Mouse (Mus musculus) kidney, adult 2 months (tissue): ENCODE results near the gene Hopx. TPM values are rescaled to one million over a fixed set of nuclear protein-coding genes. Genes with fewer than 3 reads are reported as not detected.

Source experiments
- DNase-seq: peaks from one replicate; pipeline ENCODE4 v3.0.0; 2021
- H3K27ac ChIP-seq: fragments of 200-500 bp; 2 replicates; pipeline ENCODE4 v1.5.1; 2012; ENCODE audit warnings: low read depth, low read length, control low read depth, inconsistent platforms; ENCODE audit not compliant: insufficient read depth
- H3K27me3 ChIP-seq: fragments of 200-500 bp; replicated peaks from 2 replicates; pipeline ENCODE4 v1.6.1; 2012; ENCODE audit warnings: mild to moderate bottlenecking, moderate library complexity, low read length, inconsistent platforms; ENCODE audit not compliant: control insufficient read depth, insufficient read depth
- H3K36me3 ChIP-seq: fragments of 200-500 bp; 2 replicates; pipeline ENCODE4 v1.6.1; 2012; ENCODE audit warnings: mild to moderate bottlenecking, moderate library complexity, low read length, inconsistent platforms; ENCODE audit not compliant: control insufficient read depth, insufficient read depth
- H3K4me1 ChIP-seq: fragments of 200-500 bp; 2 replicates; pipeline ENCODE4 v1.6.1; 2011; ENCODE audit warnings: low read length; ENCODE audit not compliant: control insufficient read depth, insufficient read depth
- H3K4me3 ChIP-seq: fragments of 200-500 bp; 2 replicates; pipeline ENCODE4 v1.5.1; 2011; ENCODE audit warnings: mild to moderate bottlenecking, low read depth, low read length, control low read depth; ENCODE audit not compliant: insufficient read depth
- CTCF ChIP-seq: fragments of 200-500 bp; conservative IDR thresholded peaks from 2 replicates; pipeline ENCODE4 v1.5.1; 2011; ENCODE audit warnings: low read depth, mild to moderate bottlenecking, control low read depth, low read length, moderate library complexity, mixed read lengths; ENCODE audit not compliant: insufficient read depth, insufficient read length
- POLR2A ChIP-seq: fragments of 200-500 bp; IDR thresholded peaks from one replicate; pipeline ENCODE4 v1.6.1; 2011; ENCODE audit warnings: low read depth, low read length, control low read depth
- WGBS: fragments of 180-500 bp; shearing (Covaris S2); methylation state at CpG from one replicate; pipeline ENCODE4 v1.1.7; 2018; 5-methylcytosine and 5-hydroxymethylcytosine counted together
- polyA plus RNA-seq: library from polyadenylated mRNA; depleted of rRNA; stranded (reverse); fragments of >200 nt; gene quantifications from 2 replicates; pipeline ENCODE4 v1.2.3, GENCODE M21; 2012; rRNA removed

The Hopx gene
- 14.2 and 18.4 TPM in 2 replicates for polyA plus RNA-seq

- H3K4me1 ChIP-seq = no peaks in the 10 kb centered on the region
- no peak within 1 kb of the TSS for H3K4me3 ChIP-seq
- 45% methylated on average over 33 of the region's 33 CpGs for whole genome bisulfite sequencing
- no peaks in the 10 kb centered on the region for H3K27me3 ChIP-seq
- no peaks in the 10 kb centered on the region for H3K36me3 ChIP-seq
- TF ChIP-seq CTCF (no peak), POLR2A (no peak)
- DNase-seq = peak; percentile 91
- H3K27ac ChIP-seq = no peak within 1 kb of the TSS
These were observed at the start of gene Hopx for GRCm38 (mm10) chr5:77114817-77115731. TSS of gene Hopx (minus strand) at chr5:77115121.

- no peaks in the 10 kb centered on the region for H3K4me1 ChIP-seq
- no peak overlapping the region for H3K27ac ChIP-seq
- TF ChIP-seq CTCF (no peak), POLR2A (no peak)
- DNase-seq = no peak
- H3K4me3 ChIP-seq = no peak overlapping the region
- no peaks in the 10 kb centered on the region for H3K36me3 ChIP-seq
- H3K27me3 ChIP-seq = no peaks in the 10 kb centered on the region
- 84% methylated on average over 7 of the region's 7 CpGs for whole genome bisulfite sequencing
These were observed 48.7 kb upstream of the Hopx start for GRCm38 (mm10) chr5:77163597-77163996.

- H3K4me3 ChIP-seq = no peak overlapping the region
- H3K27ac ChIP-seq = no peak overlapping the region
- TF ChIP-seq CTCF = no peak
- no peak for TF ChIP-seq POLR2A
- H3K36me3 ChIP-seq = no peaks in the 10 kb centered on the region
- no peak for DNase-seq
- no peaks in the 10 kb centered on the region for H3K4me1 ChIP-seq
- H3K27me3 ChIP-seq = no peaks in the 10 kb centered on the region
- WGBS = 96% methylated on average over 3 of the region's 3 CpGs
These were observed 47.6 kb upstream of the Hopx start for GRCm38 (mm10) chr5:77162566-77162965.

- WGBS = 32% methylated on average over 14 of the region's 14 CpGs
These were observed 43.0 kb upstream of the Hopx start for GRCm38 (mm10) chr5:77157777-77158540.

GRCm38 (mm10) chr5:77156938-77157337, 42.0 kb upstream of the Hopx start:
- Histone ChIP-seq H3K36me3 (no peaks in the 10 kb centered on the region), H3K4me3 (no peak overlapping the region), H3K27ac (no peak overlapping the region), H3K4me1 (no peaks in the 10 kb centered on the region), H3K27me3 (no peaks in the 10 kb centered on the region)
- no peak for DNase-seq
- whole genome bisulfite sequencing = 61% methylated on average over 5 of the region's 5 CpGs
- no peak for TF ChIP-seq CTCF
- TF ChIP-seq POLR2A = no peak

More at GRCm38 (mm10) chr5:77157777-77158540, 43.0 kb upstream of the Hopx start:
- no peaks in the 10 kb centered on the region for H3K27me3 ChIP-seq
- DNase-seq = no peak
- no peak overlapping the region for H3K4me3 ChIP-seq
- no peak for TF ChIP-seq CTCF
- H3K4me1 ChIP-seq = no peaks in the 10 kb centered on the region
- H3K27ac ChIP-seq = no peak overlapping the region
- H3K36me3 ChIP-seq = no peaks in the 10 kb centered on the region

- no peaks in the 10 kb centered on the region for H3K27me3 ChIP-seq
- 90% methylated on average over 12 of the region's 12 CpGs for WGBS
- DNase-seq = no peak
These were observed 40.6 kb upstream of the Hopx start for GRCm38 (mm10) chr5:77155526-77155925.

GRCm38 (mm10) chr5:77154812-77155211, 39.9 kb upstream of the Hopx start:
- Histone ChIP-seq H3K27me3 (no peaks in the 10 kb centered on the region), H3K36me3 (no peaks in the 10 kb centered on the region), H3K4me3 (no peak overlapping the region), H3K4me1 (no peaks in the 10 kb centered on the region), H3K27ac (no peak overlapping the region)
- DNase-seq = no peak
- no peak for TF ChIP-seq POLR2A
- WGBS = 50% methylated on average over 5 of the region's 5 CpGs

More at GRCm38 (mm10) chr5:77155526-77155925, 40.6 kb upstream of the Hopx start:
- no peak overlapping the region for H3K27ac ChIP-seq
- no peak overlapping the region for H3K4me3 ChIP-seq
- no peak for TF ChIP-seq CTCF
- TF ChIP-seq POLR2A = no peak
- H3K36me3 ChIP-seq = no peaks in the 10 kb centered on the region
- H3K4me1 ChIP-seq = no peaks in the 10 kb centered on the region
